Mouse (Mus musculus) leukemia stem cell, adult 10-12 weeks (primary cell): ENCODE measurements around the gene Olfr223. TPM values are rescaled to one million over a fixed set of nuclear protein-coding genes. Genes with fewer than 3 reads are reported as not detected.

Experiments
- polyA plus RNA-seq: library from polyadenylated mRNA; stranded (reverse); fragments of >175 nt; gene quantifications from 2 replicates; pipeline ENCODE4 v1.2.3, GENCODE M21; 2012; ENCODE audit warnings: low replicate concordance

Gene Olfr223
- polyA plus RNA-seq = not detected in 2 replicates

DNA sequence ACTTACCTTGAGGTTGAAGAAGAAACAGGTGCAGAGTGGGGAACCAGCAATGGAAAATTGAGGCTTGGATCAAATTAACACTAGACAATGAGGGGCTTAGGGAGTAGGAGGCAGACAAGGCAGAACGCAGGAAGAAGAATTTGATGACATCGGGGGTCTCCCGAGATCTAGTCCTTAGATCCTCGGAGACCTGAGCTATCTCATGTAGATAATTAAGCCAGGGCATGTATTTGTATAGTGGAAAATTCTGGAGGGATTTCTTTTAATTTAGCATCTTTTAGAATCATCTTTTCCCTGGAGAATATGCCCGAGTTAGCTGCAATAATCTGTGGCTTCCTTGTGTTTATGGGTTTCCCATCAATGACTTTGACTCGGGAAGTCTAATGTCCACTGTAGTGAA, at the start of gene Olfr223:
Gene Olfr223 (minus strand): TSS at position 101 of the 400 bp plus-strand sequence.

DNA sequence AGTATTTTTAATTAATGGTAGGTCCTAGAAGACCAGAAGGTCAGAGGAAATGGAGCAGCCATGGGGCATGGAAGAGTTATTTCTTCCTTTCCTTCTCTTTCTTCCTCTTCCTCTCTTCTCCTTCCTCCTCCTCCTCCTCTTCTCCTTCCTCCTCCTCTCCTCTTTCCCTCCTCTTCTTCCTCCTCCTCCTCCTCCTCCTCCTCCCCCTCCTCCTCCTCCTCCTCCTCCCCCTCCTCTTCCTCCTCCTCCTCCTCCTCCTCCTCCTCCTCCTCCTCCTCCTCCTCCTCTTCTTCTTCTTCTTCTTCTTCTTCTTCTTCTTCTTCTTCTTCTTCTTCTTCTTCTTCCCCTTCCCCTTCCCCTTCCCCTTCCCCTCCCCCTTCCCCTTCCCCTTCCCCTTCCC, 17.0 kb downstream of the Olfr223 start, which contains the start of gene Olfr222:
Gene Olfr222 (minus strand): TSS at position 101 of the 400 bp plus-strand sequence.

GRCm38 (mm10) chr11:59541324-59541723, 51.8 kb downstream of the Olfr223 start, which contains the start of gene Nlrp3:
Gene Nlrp3, plus strand, starts transcription at chr11:59541568.

Other genes with a start within 250 kb of the Olfr223 start
- gene Prss38, start 217.6 kb downstream of the Olfr223 start, polyA plus RNA-seq = not detected in 2 replicates
- gene Jmjd4, start 143.2 kb downstream of the Olfr223 start, polyA plus RNA-seq = 7.9 and 11.2 TPM in 2 replicates
- 0.78 and 2.8 TPM in 2 replicates for gene Snap47, start 142.1 kb downstream of the Olfr223 start, polyA plus RNA-seq
- gene Zfp867, start 120.8 kb downstream of the Olfr223 start, polyA plus RNA-seq = 0.07 and 0.11 TPM in 2 replicates
- 23.9 and 35.1 TPM in 2 replicates for gene Zkscan17, start 66.5 kb downstream of the Olfr223 start, polyA plus RNA-seq
- 0.18 and 0.73 TPM in 2 replicates for gene Nlrp3, start 51.7 kb downstream of the Olfr223 start, polyA plus RNA-seq
- not detected in 2 replicates for gene Olfr222, start 17.1 kb downstream of the Olfr223 start, polyA plus RNA-seq
- 34.3 and 43.9 TPM in 2 replicates for gene Mprip, start 68.0 kb upstream of the Olfr223 start, polyA plus RNA-seq
- 2.2 and 3.3 TPM in 2 replicates for gene Pld6, start 194.4 kb upstream of the Olfr223 start, polyA plus RNA-seq
- gene Flcn, start 216.7 kb upstream of the Olfr223 start, polyA plus RNA-seq = 16.6 and 27.5 TPM in 2 replicates
- gene Nt5m, start 246.2 kb upstream of the Olfr223 start, polyA plus RNA-seq = 10.0 and 15.8 TPM in 2 replicates
- gene Cops3, start 246.5 kb upstream of the Olfr223 start, polyA plus RNA-seq = 13.6 and 72.7 TPM in 2 replicates